ENCODE assay signal across 8 mouse cellular contexts in the genomic region with DNA sequence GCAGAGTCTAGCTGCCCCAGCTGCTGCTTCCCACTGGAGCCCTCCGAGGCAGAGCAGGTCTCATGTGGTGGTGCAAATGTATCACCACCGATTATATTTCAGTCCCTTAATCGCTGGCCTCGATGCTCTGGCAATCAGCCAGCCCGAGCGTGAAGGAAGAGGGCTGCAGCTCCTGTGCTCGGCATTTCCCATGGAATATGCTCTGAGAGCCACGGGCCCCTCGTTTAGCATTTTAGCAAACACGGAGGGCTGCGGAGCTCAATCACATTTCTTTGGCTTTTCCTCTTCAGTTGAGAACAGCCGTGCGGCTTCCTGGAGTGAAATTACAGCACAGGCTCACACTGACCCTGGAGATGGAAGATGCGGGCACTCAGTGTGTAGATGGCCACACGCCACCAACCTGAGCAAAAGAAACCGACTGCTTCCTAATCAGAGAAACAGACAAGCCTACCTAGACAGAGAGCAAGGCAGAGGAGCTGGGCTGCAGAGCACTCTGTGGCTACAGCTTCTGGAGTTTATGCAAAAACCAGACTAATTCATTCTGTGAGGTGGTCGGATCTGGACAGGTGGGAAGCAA.
A peak's percentile ranks its signal among the peaks of the same experiment; 100 is the strongest.
DNase-seq lines count a peak whose midpoint lies in the region; ATAC-seq and TF ChIP-seq lines count a peak whose summit lies in the region.

No protein-coding gene starts in this region.

- no peak for TF ChIP-seq CTCF in forebrain, postnatal 0 days (IDR thresholded peaks at IDR 0.05; ENCODE audit: low read depth)

- no peak overlapping the region for H3K27ac ChIP-seq in liver, embryonic 12.5 days
- H3K27ac ChIP-seq in forebrain, postnatal 0 days (ENCODE audit: low read depth, low read length): no peak overlapping the region
- no peak overlapping the region for H3K27ac ChIP-seq in limb, embryonic 12.5 days

- no peak overlapping the region for H3K9ac ChIP-seq in liver, embryonic 12.5 days
- peak overlapping the region; percentile 18; the same call in 1 of the 2 replicates for H3K9ac ChIP-seq in forebrain, postnatal 0 days
- H3K9ac ChIP-seq in limb, embryonic 12.5 days (replicated peaks): no peak overlapping the region

- no peaks in the 10 kb centered on the region for H3K4me1 ChIP-seq in liver, embryonic 12.5 days
- 0 out of 2 replicates have a peak, but pooled peaks cover 6% of the 10 kb centered on the region for H3K4me1 ChIP-seq in forebrain, postnatal 0 days (ENCODE audit: insufficient read depth)
- peaks cover 10% of the 10 kb centered on the region for H3K4me1 ChIP-seq in limb, embryonic 12.5 days (replicated peaks)

- no peaks in the 10 kb centered on the region for H3K36me3 ChIP-seq in liver, embryonic 12.5 days
- no peaks in the 10 kb centered on the region for H3K36me3 ChIP-seq in forebrain, postnatal 0 days (ENCODE audit: insufficient read depth)
- no peaks in the 10 kb centered on the region for H3K36me3 ChIP-seq in limb, embryonic 12.5 days

- no peak for ATAC-seq in liver, embryonic 12.5 days
- ATAC-seq in forebrain, postnatal 0 days: peak; percentile 51
- ATAC-seq in limb, embryonic 12.5 days (ENCODE audit: insufficient number of reproducible peaks, insufficient read depth, low FRiP score, low TSS enrichment, low read depth): peak; percentile 68

- peak; percentile 5 for DNase-seq in liver
- DNase-seq in cerebellum, postnatal 10 days: peak; percentile 87 to 89
- peak; percentile 47 for DNase-seq in forebrain, postnatal 0 days
- peak; percentile 23 for DNase-seq in retina, postnatal 7 days (ENCODE audit: low read depth, low spot score)
- no peak for DNase-seq in layer of hippocampus, adult 8-10 months (ENCODE audit: low spot score in 2 of 2)
- no peak for DNase-seq in spleen, postnatal 14 days (ENCODE audit: low spot score in 2 of 2)

- WGBS in liver, embryonic 12.5 days (ENCODE audit: insufficient replicate concordance): 47% methylated on average over 17 of the region's 17 CpGs
- 18% methylated on average over 17 of the region's 17 CpGs for WGBS in forebrain, postnatal 0 days
- WGBS in limb, embryonic 12.5 days: 38% methylated on average over 17 of the region's 17 CpGs

- H3K9me3 ChIP-seq in liver, embryonic 12.5 days (replicated peaks): no peaks in the 10 kb centered on the region
- no peaks in the 10 kb centered on the region for H3K9me3 ChIP-seq in forebrain, postnatal 0 days (ENCODE audit: low read length)
- H3K9me3 ChIP-seq in limb, embryonic 12.5 days: no peaks in the 10 kb centered on the region

- no peak overlapping the region for H3K4me2 ChIP-seq in liver, embryonic 12.5 days
- H3K4me2 ChIP-seq in forebrain, postnatal 0 days (ENCODE audit: low read depth): peak overlapping the region; percentile 51
- peak overlapping the region; percentile 40 for H3K4me2 ChIP-seq in limb, embryonic 12.5 days

- H3K27me3 ChIP-seq in liver, embryonic 12.5 days (replicated peaks): no peaks in the 10 kb centered on the region
- H3K27me3 ChIP-seq in forebrain, postnatal 0 days (ENCODE audit: insufficient read depth, low read length): no peaks in the 10 kb centered on the region
- H3K27me3 ChIP-seq in limb, embryonic 12.5 days: no peaks in the 10 kb centered on the region; the same call in 1 of the 2 replicates

- no peak overlapping the region for H3K4me3 ChIP-seq in liver, embryonic 12.5 days
- no peak overlapping the region for H3K4me3 ChIP-seq in forebrain, postnatal 0 days (ENCODE audit: low read depth, low read length)
- peak overlapping the region; percentile 12 for H3K4me3 ChIP-seq in limb, embryonic 12.5 days (replicated peaks)

Comparison
In these comparisons a context has a peak if more than half of its experiments do, and no peak if none do; other contexts are left out.
1. DNase-seq: peak in liver (single experiment), cerebellum, postnatal 10 days (2 of 2), forebrain, postnatal 0 days (single experiment) and retina, postnatal 7 days (single experiment); none in layer of hippocampus, adult 8-10 months (0 of 2) and spleen, postnatal 14 days (0 of 2).